Mouse (Mus musculus): ENCODE measurements around the gene Arfip1.

- TF ChIP-seq CTCF (IDR thresholded peaks at IDR 0.05) (no peak), EP300 (IDR thresholded peaks at IDR 0.05) (no peak)
These were observed 1.7 kb downstream of the Arfip1 start for GRCm38 (mm10) chr3:84580716-84581115.
